Mouse (Mus musculus) left cerebral cortex, adult 11 months (tissue): ENCODE results near the gene Astn2.

ENCODE experiments used
- DNase-seq: peaks from one replicate; pipeline ENCODE4 v3.0.0; 2022; ENCODE audit warnings: low spot score

Gene Astn2

GRCm38 (mm10) chr4:65972395-65972794, 432.0 kb downstream of the Astn2 start:
- no peak for DNase-seq

DNA sequence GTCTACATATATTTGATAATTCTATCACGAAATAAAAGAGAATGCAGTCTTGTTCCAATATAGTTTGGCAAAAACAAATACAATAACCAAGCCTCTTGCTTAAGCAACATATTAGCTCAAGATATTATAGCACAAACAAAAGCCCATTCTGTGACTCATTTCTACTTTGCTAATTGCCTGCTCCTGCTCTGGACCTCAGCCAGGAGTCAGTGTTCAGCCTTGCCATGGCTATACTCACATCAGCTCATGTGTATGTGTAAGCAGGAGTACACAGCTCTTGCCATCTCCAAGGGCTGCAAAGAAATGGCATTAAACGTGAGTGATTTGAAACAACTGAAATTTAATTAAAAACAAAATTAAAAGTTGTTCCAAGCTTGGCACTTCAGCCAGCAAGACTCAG, 435.1 kb downstream of the Astn2 start:
- DNase-seq = no peak

DNA sequence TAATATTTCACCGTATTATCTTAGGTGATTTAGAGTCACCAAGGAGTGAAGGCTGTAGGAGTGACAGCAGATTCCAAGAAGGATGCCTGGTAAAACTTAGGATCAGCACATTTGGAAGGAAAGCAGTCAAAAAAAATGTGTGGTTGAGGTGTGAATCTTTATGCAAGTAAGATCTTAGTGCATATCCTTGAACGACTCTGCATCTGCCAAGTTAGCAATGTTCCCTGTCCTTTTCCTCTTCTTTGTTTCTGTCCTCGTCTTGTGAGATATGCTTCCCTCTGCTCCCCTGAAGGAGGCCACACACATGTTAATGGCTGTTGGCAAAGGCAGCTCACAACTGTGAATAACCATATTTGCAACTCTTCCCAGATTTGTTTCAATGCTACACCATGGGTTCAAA, 439.8 kb downstream of the Astn2 start:
- DNase-seq = no peak

DNA sequence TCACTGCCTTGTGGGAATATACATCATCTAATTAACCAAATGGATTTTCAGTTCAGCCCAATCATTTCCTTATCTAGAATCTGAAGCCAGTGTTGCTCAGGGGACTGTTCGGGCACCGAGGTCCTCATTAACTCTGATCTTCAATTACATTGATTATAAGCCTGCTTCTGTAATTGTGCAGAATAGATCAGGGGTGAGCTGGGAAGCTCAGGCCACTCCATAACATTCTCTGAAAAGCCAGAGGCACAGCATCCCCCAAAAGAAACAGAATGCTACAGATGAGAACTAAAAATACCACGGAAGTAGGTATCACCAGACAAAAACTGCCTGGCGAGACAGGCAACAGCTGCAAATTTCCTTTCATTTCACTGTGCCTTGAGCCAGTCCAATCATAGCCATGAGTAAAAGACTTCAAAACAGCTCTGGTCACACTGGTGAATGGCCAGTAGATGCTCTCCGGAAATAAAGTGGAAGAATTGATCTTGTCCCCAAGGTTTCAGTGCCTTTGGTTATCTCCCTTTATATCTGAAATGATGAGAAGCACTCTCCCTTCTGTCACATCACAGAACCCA, 445.1 kb downstream of the Astn2 start:
- no peak for DNase-seq

DNA sequence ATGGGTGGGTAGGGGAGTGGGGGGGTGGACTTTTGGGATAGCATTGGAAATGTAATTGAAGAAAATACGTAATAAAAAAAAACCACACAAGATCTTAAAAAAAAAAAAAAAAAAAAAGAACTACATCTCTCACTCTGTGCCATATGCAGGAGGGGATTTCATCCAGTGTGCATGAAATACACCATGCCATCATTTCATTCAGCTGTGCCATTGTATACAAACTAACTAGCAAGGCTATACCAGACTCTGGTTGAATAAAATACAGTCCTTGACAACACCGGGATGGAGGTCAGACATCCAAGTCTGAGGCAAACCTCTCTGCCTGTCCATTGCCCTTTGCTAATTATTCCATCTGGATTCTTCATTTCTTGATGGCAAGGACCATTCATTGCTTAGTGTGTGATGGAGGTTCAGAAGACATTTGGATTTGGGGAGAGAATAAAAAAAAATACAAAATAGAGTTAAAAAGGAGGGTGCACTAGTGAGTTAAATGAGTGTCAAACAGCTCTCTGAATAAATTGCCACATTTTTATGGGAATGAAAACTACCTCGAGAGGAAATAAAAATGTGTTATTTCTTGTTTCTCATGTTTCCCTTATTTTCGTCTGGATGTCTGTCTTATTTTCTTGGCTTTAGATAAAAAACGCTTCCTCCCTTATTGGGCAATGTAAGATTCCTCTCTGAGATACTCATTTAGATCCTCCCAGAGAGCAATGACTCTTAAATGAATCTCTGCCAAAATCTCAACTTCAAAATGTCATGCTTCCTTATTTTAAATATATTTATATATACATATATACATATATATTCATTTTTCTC, 445.8 kb downstream of the Astn2 start:
- no peak for DNase-seq

DNA sequence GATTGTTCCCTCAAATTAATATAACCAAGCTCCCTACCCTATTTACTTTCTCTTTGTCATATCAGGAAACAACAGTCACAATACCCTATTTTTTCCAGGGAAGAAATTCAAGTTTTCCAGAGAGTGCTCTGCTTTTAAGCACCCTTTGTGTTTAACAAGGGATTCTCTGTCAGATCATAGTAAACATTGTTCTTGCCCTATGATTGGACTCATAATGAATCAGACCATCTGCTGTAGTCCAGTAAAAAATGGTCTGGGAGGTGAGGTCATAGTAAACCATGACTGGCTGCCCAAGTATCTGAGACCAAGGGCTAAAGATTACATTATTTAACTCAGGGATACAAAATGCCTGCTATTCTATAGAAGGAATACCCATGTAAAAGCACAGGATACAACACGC, 452.5 kb downstream of the Astn2 start:
- DNase-seq = no peak

GRCm38 (mm10) chr4:65947141-65947649, 457.2 kb downstream of the Astn2 start:
- DNase-seq = no peak

DNA sequence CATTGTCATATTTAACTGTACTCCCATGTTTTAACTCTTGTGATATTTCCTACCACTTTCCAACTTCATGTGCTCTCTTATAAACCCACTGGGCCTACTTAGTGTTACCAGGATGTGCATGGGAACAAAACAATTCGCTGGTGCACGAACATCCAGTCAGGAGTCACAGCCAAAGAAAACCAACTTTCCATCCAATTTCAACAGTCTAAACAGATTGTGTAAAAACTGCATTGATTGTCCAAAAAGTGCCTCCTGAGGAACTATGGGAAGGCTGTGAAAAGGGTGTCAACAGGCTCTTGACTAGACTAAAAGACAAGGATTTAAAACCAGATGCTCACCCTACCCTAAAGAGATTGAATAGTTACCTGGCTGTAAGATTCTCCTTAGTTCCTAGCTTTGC, 458.4 kb downstream of the Astn2 start:
- DNase-seq = no peak

GRCm38 (mm10) chr4:65930901-65931300, 473.5 kb downstream of the Astn2 start:
- no peak for DNase-seq

- DNase-seq = no peak
These were observed 484.1 kb downstream of the Astn2 start for GRCm38 (mm10) chr4:65920294-65920693.

DNA sequence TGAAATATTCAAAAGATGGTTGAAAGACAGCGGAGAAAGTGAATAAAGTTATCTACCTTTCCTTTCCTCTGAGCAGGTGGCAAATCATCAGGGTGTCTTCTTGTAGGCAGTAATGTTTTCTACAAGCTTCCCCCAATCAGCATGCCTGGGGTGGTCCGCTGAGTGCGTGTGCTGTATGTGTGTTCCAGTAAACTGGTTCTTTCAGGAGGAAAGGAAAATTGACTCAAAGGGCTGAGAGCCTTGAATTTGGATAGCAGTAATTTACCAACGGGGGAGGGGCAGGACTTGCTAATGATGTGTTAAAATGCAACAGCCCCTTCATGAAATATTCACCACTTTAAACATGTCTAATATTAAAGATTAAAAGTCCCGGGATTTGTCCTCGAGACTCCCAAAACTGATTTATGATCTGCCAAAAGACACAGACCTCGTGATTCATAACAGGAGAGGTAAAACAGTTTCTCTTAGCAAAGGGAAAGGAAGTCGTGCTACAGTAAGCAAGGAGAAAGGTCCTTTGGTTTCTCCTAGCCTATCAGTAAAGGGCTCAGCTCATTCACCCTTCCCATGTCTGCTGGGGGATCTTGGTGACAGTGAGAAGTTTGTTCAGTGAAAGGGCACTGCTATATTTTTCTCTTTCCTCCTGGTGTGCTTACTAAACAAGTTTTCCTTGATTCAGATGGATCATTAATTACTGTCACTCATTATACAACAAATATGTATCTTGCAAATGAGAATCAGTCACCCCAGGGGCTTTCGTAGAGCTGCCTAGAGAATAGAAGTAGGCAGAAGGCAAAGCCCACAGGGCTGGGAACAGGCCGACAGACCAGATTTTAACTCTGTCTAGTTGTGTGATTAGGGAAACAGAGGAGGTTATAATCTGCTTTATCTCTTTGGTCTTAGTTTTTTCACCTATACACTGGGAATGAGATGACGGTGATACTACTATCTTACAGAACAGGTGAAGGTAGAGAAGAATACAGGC, 488.1 kb downstream of the Astn2 start:
- no peak for DNase-seq

- no peak for DNase-seq
These were observed 492.0 kb downstream of the Astn2 start for GRCm38 (mm10) chr4:65912247-65912942.

GRCm38 (mm10) chr4:65907660-65908059, 496.8 kb downstream of the Astn2 start:
- DNase-seq = no peak

DNA sequence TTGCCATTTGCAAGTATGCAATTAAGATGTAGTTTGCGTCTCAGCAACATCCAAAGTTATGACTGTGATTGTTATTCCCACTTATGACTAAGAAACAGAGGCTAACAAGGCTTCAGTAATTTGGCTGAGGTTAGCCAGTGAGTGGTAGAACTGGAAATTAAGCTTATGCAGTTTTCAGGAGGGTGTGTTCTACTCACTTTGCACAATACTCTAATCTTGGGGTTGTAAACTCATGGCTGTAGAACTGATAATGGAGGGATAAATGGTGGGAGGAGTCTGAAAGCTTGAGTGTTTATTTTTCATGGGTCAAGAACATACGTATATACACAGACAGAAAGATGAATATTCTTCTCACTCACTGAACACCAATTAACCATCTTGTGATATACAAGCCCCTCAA, 499.4 kb downstream of the Astn2 start:
- DNase-seq = no peak

DNA sequence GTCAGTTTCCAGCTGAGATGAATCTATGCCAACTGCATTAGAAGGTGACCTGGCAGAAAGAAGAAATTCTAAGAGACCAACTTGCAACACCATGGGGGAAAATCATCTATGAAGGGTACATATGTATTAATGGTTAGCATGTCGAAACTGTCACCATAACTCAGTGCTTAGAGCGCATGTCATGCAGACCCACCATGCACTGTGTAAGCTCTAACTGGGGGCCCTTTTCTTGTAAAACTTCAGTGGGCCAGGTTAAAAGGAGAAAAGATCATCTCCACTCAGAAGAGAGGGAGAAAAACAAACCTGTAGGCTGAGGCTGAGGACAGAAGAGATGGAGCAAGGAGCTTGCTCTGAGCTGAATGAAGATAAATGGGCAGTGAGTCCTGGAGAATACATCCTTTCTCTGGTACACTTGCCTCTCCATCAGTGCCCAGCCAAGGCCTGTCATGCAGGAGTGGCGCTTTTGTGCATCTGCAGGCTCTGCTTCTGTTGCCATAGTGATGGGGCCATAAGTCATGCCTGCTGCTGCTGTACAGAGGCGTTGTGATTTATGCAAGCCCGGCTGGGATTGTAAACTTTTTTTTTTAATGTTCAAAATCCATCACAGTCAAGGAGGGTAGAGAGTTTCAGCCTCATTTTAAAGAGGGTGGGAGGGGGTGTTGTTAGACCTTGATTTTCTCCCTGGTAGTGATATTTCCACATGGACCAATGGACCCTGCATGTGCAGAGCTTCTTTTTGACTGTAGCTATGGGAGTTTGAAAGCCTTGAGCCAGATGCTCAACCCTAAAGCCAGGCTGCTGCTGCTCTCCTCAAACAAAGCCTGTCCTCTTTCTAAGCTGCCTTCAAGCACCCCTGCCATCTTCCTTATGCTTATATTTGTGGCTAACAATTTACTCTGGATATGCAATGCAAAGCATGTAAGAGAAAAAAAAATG, 508.1 kb downstream of the Astn2 start:
- DNase-seq = no peak

DNA sequence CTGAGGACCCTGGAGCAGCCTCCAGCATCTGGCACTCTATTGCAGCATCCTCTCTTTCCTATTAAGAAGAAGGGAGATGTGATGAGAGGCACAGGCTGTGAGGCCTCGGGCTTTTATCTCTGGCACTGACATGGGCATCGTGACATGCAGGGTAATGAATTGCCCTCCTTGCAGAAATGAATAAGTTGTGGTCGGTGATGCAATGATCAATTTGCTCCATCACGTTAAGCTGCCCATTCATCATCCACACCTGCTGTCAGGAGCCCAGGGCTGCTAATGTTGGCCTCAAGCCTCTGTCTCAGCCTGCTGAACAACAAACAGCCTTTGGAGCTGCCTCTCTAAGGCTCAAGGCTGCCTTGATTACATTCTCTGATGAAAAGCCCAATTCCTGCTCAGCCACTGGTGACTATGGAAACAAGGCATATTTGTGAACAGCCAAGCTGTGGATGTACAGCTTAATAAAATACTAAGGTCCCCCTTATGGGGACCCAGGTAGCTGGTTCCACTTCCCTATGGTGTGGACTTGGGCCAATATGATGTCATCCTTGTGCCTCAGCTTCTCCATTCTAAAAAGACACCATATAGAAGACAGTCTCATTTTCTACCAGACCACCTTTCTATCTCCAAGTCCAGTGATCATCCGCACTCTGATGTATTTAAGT, 515.9 kb downstream of the Astn2 start:
- no peak for DNase-seq

- no peak for DNase-seq
These were observed 517.5 kb downstream of the Astn2 start for GRCm38 (mm10) chr4:65886862-65887261.

DNA sequence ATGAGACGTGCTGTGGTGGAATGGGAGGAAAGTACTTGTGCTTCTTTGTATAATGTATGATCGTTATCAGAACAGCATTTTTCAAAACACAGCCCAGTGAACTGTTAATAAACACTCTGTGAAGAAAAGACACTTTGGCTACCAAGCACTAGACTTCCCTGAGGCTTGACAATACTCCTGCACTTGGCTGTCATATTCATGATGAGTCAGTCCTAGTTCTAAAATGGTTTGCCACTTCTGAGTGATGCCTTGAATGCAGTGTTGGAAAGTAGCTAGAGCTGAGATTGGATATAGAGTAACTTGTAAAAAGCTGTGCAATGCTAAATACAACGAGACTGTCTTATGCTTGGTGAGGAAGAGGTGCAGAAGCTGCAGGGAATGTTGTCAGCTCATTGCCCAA, 518.5 kb downstream of the Astn2 start:
- DNase-seq = no peak

DNA sequence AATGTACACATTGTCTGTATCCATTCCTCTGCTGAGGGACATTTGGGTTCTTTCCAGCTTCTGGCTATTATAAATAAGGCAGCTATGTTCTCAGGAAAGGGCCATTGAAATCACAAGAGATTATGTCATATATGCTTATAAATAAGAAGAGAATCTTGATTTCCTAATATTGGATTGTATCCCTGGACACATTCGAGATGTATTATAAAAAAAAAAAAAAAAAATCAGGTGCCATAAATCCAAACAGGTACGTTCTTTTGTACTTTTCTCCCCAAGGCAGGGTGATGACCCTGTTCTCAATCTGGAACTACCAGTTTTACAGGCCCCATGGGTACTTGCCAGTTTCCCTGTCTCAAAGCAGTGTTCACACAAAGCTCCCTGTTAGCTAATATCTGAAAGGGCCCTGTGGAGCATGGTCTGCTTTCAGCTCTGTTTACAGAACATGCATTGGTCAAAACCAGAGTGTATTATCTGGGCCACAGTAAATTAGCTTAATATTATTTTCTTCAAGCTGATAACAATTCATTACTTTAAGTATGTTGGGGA, 530.1 kb downstream of the Astn2 start:
- no peak for DNase-seq

- no peak for DNase-seq
These were observed 539.9 kb downstream of the Astn2 start for GRCm38 (mm10) chr4:65864551-65864950.
